Mouse (Mus musculus) E14TG2a.4 (cell line): ENCODE measurements at regions not wholly inside any gene's neighbourhood (a gene's known extent, or its start where the extent isn't known, plus 50 kb on each side); places are given as distances from the start of the nearest gene placed in this dataset.
A peak's percentile ranks its signal among the peaks of the same experiment; 100 is the strongest.
"Not testable (repeated sequence)": the region's sequence is repeated elsewhere in the genome, so short reads cannot be mapped to it uniquely, and the experiment has no call there.

Source experiments
- CTCF ChIP-seq: conservative IDR thresholded peaks from 2 replicates; pipeline ENCODE4 v1.5.1; 2014; ENCODE audit warnings: low read length
- NANOG ChIP-seq: IDR thresholded peaks from 2 replicates; pipeline ENCODE4 v1.6.1; 2014; ENCODE audit warnings: borderline replicate concordance, low read length, mixed read lengths
- POU5F1 ChIP-seq: IDR thresholded peaks from 2 replicates; pipeline ENCODE4 v1.6.1; 2014; ENCODE audit warnings: low read length, borderline replicate concordance

- TF ChIP-seq CTCF: not testable (repeated sequence)
- TF ChIP-seq NANOG: peak; percentile 100
- peak; percentile 88 for TF ChIP-seq POU5F1
Measured at GRCm38 (mm10) chr5:16968817-16969216, 177.2 kb downstream of the Gm28710 start.
